Mouse (Mus musculus): ENCODE measurements around the gene CK137956.

GRCm38 (mm10) chr4:128002638-128003101 is 31.9 kb upstream of the CK137956 start:
- TF ChIP-seq CTCF (IDR thresholded peaks at IDR 0.05; ENCODE audit: low read depth) (no peak), EP300 (IDR thresholded peaks at IDR 0.05; ENCODE audit: low read depth) (no peak)

All from heart, postnatal 0 days (tissue).